ENCODE assay signal across 21 mouse cellular contexts in genomic region chr2:156304351-156304750, GRCm38 (mm10). TPM values are rescaled to one million over a fixed set of nuclear protein-coding genes. Genes with fewer than 3 reads are reported as not detected.
DNase-seq lines count a peak whose midpoint lies in the region; ATAC-seq and TF ChIP-seq lines count a peak whose summit lies in the region.
"Had no signal": no experiment of that assay in that cellular context is flagged by ENCODE, and none has a peak within 500 bp of the region (broad histone marks: within the 10 kb centered on the region; RNA-seq: fewer than 3 reads in every experiment).

No protein-coding gene starts in this region.

- H3K4me1 ChIP-seq in kidney, postnatal 0 days (replicated peaks; ENCODE audit: insufficient read depth, low read length) = no peaks in the 10 kb centered on the region
- H3K4me1 ChIP-seq in kidney, embryonic 16.5 days (ENCODE audit: insufficient read depth, low read length) = no peaks in the 10 kb centered on the region
- no peaks in the 10 kb centered on the region for H3K4me1 ChIP-seq in midbrain, postnatal 0 days (ENCODE audit: insufficient read depth, low read length)
- H3K4me1 ChIP-seq in midbrain, embryonic 10.5 days = no peaks in the 10 kb centered on the region
- H3K4me1 ChIP-seq: embryonic facial prominence, embryonic 12.5 days; forebrain, embryonic 15.5 days; heart, embryonic 10.5 days; hindbrain, embryonic 12.5 days had no signal

- H3K4me2 ChIP-seq in kidney, postnatal 0 days (ENCODE audit: low read length) = no peak overlapping the region
- H3K4me2 ChIP-seq in kidney, embryonic 16.5 days (replicated peaks; ENCODE audit: low read depth, low read length) = no peak overlapping the region
- H3K4me2 ChIP-seq in midbrain, postnatal 0 days (ENCODE audit: low read depth, low read length, poor library complexity, severe bottlenecking) = no peak overlapping the region
- H3K4me2 ChIP-seq: embryonic facial prominence, embryonic 12.5 days; forebrain, embryonic 15.5 days; hindbrain, embryonic 12.5 days had no signal

- intact Hi-C loops in left cerebral cortex, postnatal 4 days (cut with DNase I) = no loop called here
- intact Hi-C loops in left cerebral cortex, postnatal 25 days (cut with DNase I) = no loop called here

- WGBS in kidney, postnatal 0 days = 93% methylated on average over 4 of the region's 4 CpGs
- 88% methylated on average over 4 of the region's 4 CpGs for WGBS in kidney, embryonic 16.5 days
- 94% methylated on average over 4 of the region's 4 CpGs for WGBS in midbrain, postnatal 0 days
- WGBS in midbrain, embryonic 10.5 days = 90% methylated on average over 4 of the region's 4 CpGs

- TF ChIP-seq CTCF in kidney, postnatal 0 days (IDR thresholded peaks at IDR 0.05; ENCODE audit: low read depth) = no peak
- TF ChIP-seq CTCF in midbrain, postnatal 0 days (IDR thresholded peaks at IDR 0.05) = no peak

- no peaks in the 10 kb centered on the region for H3K9me3 ChIP-seq in kidney, postnatal 0 days (replicated peaks; ENCODE audit: low read length)
- no peaks in the 10 kb centered on the region for H3K9me3 ChIP-seq in kidney, embryonic 16.5 days (ENCODE audit: low read length)
- H3K9me3 ChIP-seq in midbrain, postnatal 0 days (ENCODE audit: low read length) = no peaks in the 10 kb centered on the region
- H3K9me3 ChIP-seq in midbrain, embryonic 10.5 days (replicated peaks) = no peaks in the 10 kb centered on the region
- H3K9me3 ChIP-seq: embryonic facial prominence, embryonic 12.5 days; forebrain, embryonic 15.5 days; heart, embryonic 10.5 days; hindbrain, embryonic 12.5 days had no signal

- DNase-seq in kidney, postnatal 0 days (ENCODE audit: low spot score) = no peak
- peak; percentile 15 for DNase-seq in left cerebral cortex, postnatal 4 days
- DNase-seq in left cerebral cortex, postnatal 25 days (ENCODE audit: low spot score in 2 of 2) = no peak
- no peak for DNase-seq in midbrain, postnatal 0 days (ENCODE audit: low spot score)
- DNase-seq in midbrain, embryonic 10.5 days (ENCODE audit: low spot score) = no peak
- peak; percentile 55 to 58 for DNase-seq in kidney, postnatal 36 days
- DNase-seq: adrenal gland, adult 8-10 months; adrenal gland, postnatal 36 days; cerebellum, adult 11 months; cerebellum, adult 8-10 months; gastrocnemius, postnatal 10 days; heart, adult 18-20 months; heart, postnatal 10 days; heart, postnatal 4 days had no signal

- no peaks in the 10 kb centered on the region for H3K27me3 ChIP-seq in kidney, postnatal 0 days (ENCODE audit: insufficient read depth, low read length)
- H3K27me3 ChIP-seq in kidney, embryonic 16.5 days (ENCODE audit: insufficient read depth, low read length) = no peaks in the 10 kb centered on the region
- no peaks in the 10 kb centered on the region for H3K27me3 ChIP-seq in midbrain, postnatal 0 days (ENCODE audit: insufficient read depth, low read length)
- no peaks in the 10 kb centered on the region for H3K27me3 ChIP-seq in midbrain, embryonic 10.5 days (ENCODE audit: low read depth, poor library complexity, severe bottlenecking)
- H3K27me3 ChIP-seq: CH12.LX; embryonic facial prominence, embryonic 12.5 days; forebrain, embryonic 15.5 days; hindbrain, embryonic 12.5 days had no signal

- no peak overlapping the region for H3K4me3 ChIP-seq in kidney, postnatal 0 days (replicated peaks; ENCODE audit: low read depth, low read length)
- no peak overlapping the region for H3K4me3 ChIP-seq in kidney, embryonic 16.5 days (ENCODE audit: low read length)
- no peak overlapping the region for H3K4me3 ChIP-seq in midbrain, postnatal 0 days (ENCODE audit: low read depth, low read length)
- no peak overlapping the region for H3K4me3 ChIP-seq in midbrain, embryonic 10.5 days
- H3K4me3 ChIP-seq: embryonic facial prominence, embryonic 12.5 days; forebrain, embryonic 15.5 days; heart, embryonic 10.5 days; hindbrain, embryonic 12.5 days had no signal

- H3K9ac ChIP-seq in kidney, postnatal 0 days (ENCODE audit: low read depth, low read length) = no peak overlapping the region
- no peak overlapping the region for H3K9ac ChIP-seq in kidney, embryonic 16.5 days (replicated peaks; ENCODE audit: low read length)
- no peak overlapping the region for H3K9ac ChIP-seq in midbrain, postnatal 0 days (replicated peaks; ENCODE audit: low read length, poor library complexity, severe bottlenecking)
- H3K9ac ChIP-seq: embryonic facial prominence, embryonic 12.5 days; forebrain, embryonic 15.5 days; hindbrain, embryonic 12.5 days had no signal

- no peak overlapping the region for H3K27ac ChIP-seq in kidney, postnatal 0 days
- H3K27ac ChIP-seq in kidney, embryonic 16.5 days (ENCODE audit: low read length) = no peak overlapping the region
- H3K27ac ChIP-seq in midbrain, postnatal 0 days (ENCODE audit: low read depth, low read length) = no peak overlapping the region
- no peak overlapping the region for H3K27ac ChIP-seq in midbrain, embryonic 10.5 days (replicated peaks)
- H3K27ac ChIP-seq: embryonic facial prominence, embryonic 12.5 days; forebrain, embryonic 15.5 days; heart, embryonic 10.5 days; hindbrain, embryonic 12.5 days had no signal

- ATAC-seq in kidney, postnatal 0 days (replicated peaks; ENCODE audit: low FRiP score, low read depth) = 0 out of 2 replicates have a peak, but pooled peaks have one; percentile 62
- no peak for ATAC-seq in kidney, embryonic 16.5 days (ENCODE audit: low FRiP score, low TSS enrichment)
- ATAC-seq in midbrain, postnatal 0 days (ENCODE audit: low FRiP score) = 0 out of 2 replicates have a peak, but pooled peaks have one; percentile 49
- no peak for ATAC-seq in cerebellum, adult (ENCODE audit: insufficient number of reproducible peaks, low FRiP score, low TSS enrichment)
- ATAC-seq: forebrain, embryonic 15.5 days had no signal

- H3K36me3 ChIP-seq in kidney, postnatal 0 days (ENCODE audit: insufficient read depth, low read length) = peaks cover 19% of the 10 kb centered on the region; the same call in 1 of the 2 replicates
- H3K36me3 ChIP-seq in kidney, embryonic 16.5 days (ENCODE audit: insufficient read depth, low read length) = peaks cover 39% of the 10 kb centered on the region
- peaks cover 31% of the 10 kb centered on the region for H3K36me3 ChIP-seq in midbrain, postnatal 0 days (ENCODE audit: insufficient read depth, low read length)
- H3K36me3 ChIP-seq in midbrain, embryonic 10.5 days = peaks cover 92% of the 10 kb centered on the region

RNA-seq across cellular contexts. Expression of gene Cnbd2, which starts 7.7 kb away (rescaled TPM):
- polyA plus RNA-seq in kidney, postnatal 0 days (2015; fragmentation: Nextera tagmentation; extraction: Ambion mirVana) = 14.7 and 16.2 TPM in 2 replicates
- 5.5 and 8.1 TPM in 2 replicates for polyA plus RNA-seq in kidney, embryonic 16.5 days (2015; fragmentation: Nextera tagmentation; extraction: Ambion mirVana)
- 1 to 10 TPM; 4.1 to 4.7 TPM for total RNA-seq in left cerebral cortex, postnatal 4 days (2021)
- 1 to 10 TPM; 5.4 to 5.5 TPM for total RNA-seq in left cerebral cortex, postnatal 25 days (2021)
- total RNA-seq in midbrain, postnatal 0 days (2014; rRNA removed) = 3.2 and 3.3 TPM in 2 replicates
- 8.9 and 10.0 TPM in 2 replicates for polyA plus RNA-seq in midbrain, postnatal 0 days (2015; fragmentation: Nextera tagmentation; extraction: Ambion mirVana)
- 3.1 and 3.4 TPM in 2 replicates for polyA plus RNA-seq in midbrain, embryonic 10.5 days (2016; fragmentation: Nextera tagmentation; extraction: Ambion mirVana)

RNA-seq across cellular contexts. Expression of gene Scand1, which starts 8.2 kb away (rescaled TPM):
- polyA plus RNA-seq in kidney, postnatal 0 days (2015; fragmentation: Nextera tagmentation; extraction: Ambion mirVana) = 140 and 181 TPM in 2 replicates
- 48.8 and 58.0 TPM in 2 replicates for polyA plus RNA-seq in kidney, embryonic 16.5 days (2015; fragmentation: Nextera tagmentation; extraction: Ambion mirVana)
- total RNA-seq in left cerebral cortex, postnatal 4 days (2021) = 100 to 1,000 TPM in 1 of 2 experiments, 10 to 100 TPM in 1; 96.9 to 106 TPM
- 10 to 100 TPM; 86.0 to 89.2 TPM for total RNA-seq in left cerebral cortex, postnatal 25 days (2021)
- 268 and 307 TPM in 2 replicates for total RNA-seq in midbrain, postnatal 0 days (2014; rRNA removed)
- 132 and 145 TPM in 2 replicates for polyA plus RNA-seq in midbrain, postnatal 0 days (2015; fragmentation: Nextera tagmentation; extraction: Ambion mirVana)
- polyA plus RNA-seq in midbrain, embryonic 10.5 days (2016; fragmentation: Nextera tagmentation; extraction: Ambion mirVana) = 64.7 and 70.3 TPM in 2 replicates

Comparison
In these comparisons a context has a peak if more than half of its experiments do, and no peak if none do; other contexts are left out.
1. ATAC-seq: peak in kidney, postnatal 0 days (single experiment) and midbrain, postnatal 0 days (single experiment); none in kidney, embryonic 16.5 days (single experiment) and cerebellum, adult (single experiment).
2. DNase-seq: peak in left cerebral cortex, postnatal 4 days (single experiment) and kidney, postnatal 36 days (2 of 2); none in kidney, postnatal 0 days (single experiment), left cerebral cortex, postnatal 25 days (0 of 2), midbrain, postnatal 0 days (single experiment) and midbrain, embryonic 10.5 days (single experiment).